Mouse (Mus musculus): Measurements from ENCODE around the gene Dok5. TPM values are rescaled to one million over a fixed set of nuclear protein-coding genes. Genes with fewer than 3 reads are reported as not detected.

Dok5 gene
- 0.59 TPM in 1 of 2 replicates, not detected in the other for polyA plus RNA-seq (2012; ENCODE audit: insufficient read depth, insufficient read length, missing spikeins)

- Histone ChIP-seq H3K4me3 (ENCODE audit: insufficient read depth, low read depth, low read length) (peak within 1 kb of the TSS; percentile 47), H3K27ac (replicated peaks; ENCODE audit: low read depth, low read length) (no peak within 1 kb of the TSS)
Observed at GRCm38 (mm10) chr2:170731632-170732561, at the start of gene Dok5. Gene Dok5 (plus strand): TSS chr2:170731807.

GRCm38 (mm10) chr2:170683385-170683784, 48.2 kb upstream of the Dok5 start:
- Histone ChIP-seq H3K4me1 (ENCODE audit: control insufficient read depth, insufficient read depth, insufficient read length, low read length) (no peaks in the 10 kb centered on the region), H3K27ac (replicated peaks; ENCODE audit: low read depth, low read length) (no peak overlapping the region), H3K4me3 (ENCODE audit: insufficient read depth, low read depth, low read length) (no peak overlapping the region)

More at GRCm38 (mm10) chr2:170731632-170732561, at the start of gene Dok5:
- H3K4me1 ChIP-seq (ENCODE audit: control insufficient read depth, insufficient read depth, insufficient read length, low read length), result no peaks in the 10 kb centered on the region

GRCm38 (mm10) chr2:170695071-170695936, 36.3 kb upstream of the Dok5 start:
- H3K4me1 ChIP-seq (ENCODE audit: control insufficient read depth, insufficient read depth, insufficient read length, low read length), result no peaks in the 10 kb centered on the region
- no peak overlapping the region for H3K4me3 ChIP-seq (ENCODE audit: insufficient read depth, low read depth, low read length)
- no peak overlapping the region for H3K27ac ChIP-seq (replicated peaks; ENCODE audit: low read depth, low read length)

- Histone ChIP-seq H3K4me1 (ENCODE audit: control insufficient read depth, insufficient read depth, insufficient read length, low read length) (no peaks in the 10 kb centered on the region), H3K4me3 (ENCODE audit: insufficient read depth, low read depth, low read length) (no peak overlapping the region), H3K27ac (replicated peaks; ENCODE audit: low read depth, low read length) (no peak overlapping the region)
Observed at GRCm38 (mm10) chr2:170695937-170696510, 35.6 kb upstream of the Dok5 start.

GRCm38 (mm10) chr2:170700471-170700870, 31.1 kb upstream of the Dok5 start:
- H3K4me3 ChIP-seq (ENCODE audit: insufficient read depth, low read depth, low read length), result no peak overlapping the region
- H3K27ac ChIP-seq (replicated peaks; ENCODE audit: low read depth, low read length), result no peak overlapping the region

GRCm38 (mm10) chr2:170706488-170706887, 25.1 kb upstream of the Dok5 start:
- no peaks in the 10 kb centered on the region for H3K4me1 ChIP-seq (ENCODE audit: control insufficient read depth, insufficient read depth, insufficient read length, low read length)
- no peak overlapping the region for H3K4me3 ChIP-seq (ENCODE audit: insufficient read depth, low read depth, low read length)
- no peak overlapping the region for H3K27ac ChIP-seq (replicated peaks; ENCODE audit: low read depth, low read length)

More at GRCm38 (mm10) chr2:170700471-170700870, 31.1 kb upstream of the Dok5 start:
- H3K4me1 ChIP-seq (ENCODE audit: control insufficient read depth, insufficient read depth, insufficient read length, low read length), result no peaks in the 10 kb centered on the region

- H3K4me3 ChIP-seq (ENCODE audit: insufficient read depth, low read depth, low read length), result no peak overlapping the region
- no peak overlapping the region for H3K27ac ChIP-seq (replicated peaks; ENCODE audit: low read depth, low read length)
Observed at GRCm38 (mm10) chr2:170707672-170708071, 23.9 kb upstream of the Dok5 start.

GRCm38 (mm10) chr2:170708901-170709300, 22.7 kb upstream of the Dok5 start:
- no peaks in the 10 kb centered on the region for H3K4me1 ChIP-seq (ENCODE audit: control insufficient read depth, insufficient read depth, insufficient read length, low read length)
- H3K27ac ChIP-seq (replicated peaks; ENCODE audit: low read depth, low read length), result no peak overlapping the region
- H3K4me3 ChIP-seq (ENCODE audit: insufficient read depth, low read depth, low read length), result no peak overlapping the region

More at GRCm38 (mm10) chr2:170707672-170708071, 23.9 kb upstream of the Dok5 start:
- no peaks in the 10 kb centered on the region for H3K4me1 ChIP-seq (ENCODE audit: control insufficient read depth, insufficient read depth, insufficient read length, low read length)

- H3K4me3 ChIP-seq (ENCODE audit: insufficient read depth, low read depth, low read length), result no peak overlapping the region
- H3K4me1 ChIP-seq (ENCODE audit: control insufficient read depth, insufficient read depth, insufficient read length, low read length), result no peaks in the 10 kb centered on the region
- H3K27ac ChIP-seq (replicated peaks; ENCODE audit: low read depth, low read length), result no peak overlapping the region
Observed at GRCm38 (mm10) chr2:170712658-170713285, 18.8 kb upstream of the Dok5 start.

- Histone ChIP-seq H3K4me1 (ENCODE audit: control insufficient read depth, insufficient read depth, insufficient read length, low read length) (no peaks in the 10 kb centered on the region), H3K27ac (replicated peaks; ENCODE audit: low read depth, low read length) (no peak overlapping the region), H3K4me3 (ENCODE audit: insufficient read depth, low read depth, low read length) (no peak overlapping the region)
Observed at GRCm38 (mm10) chr2:170720386-170720785, 11.2 kb upstream of the Dok5 start.

GRCm38 (mm10) chr2:170724136-170724535, 7.5 kb upstream of the Dok5 start:
- Histone ChIP-seq H3K4me1 (ENCODE audit: control insufficient read depth, insufficient read depth, insufficient read length, low read length) (no peaks in the 10 kb centered on the region), H3K27ac (replicated peaks; ENCODE audit: low read depth, low read length) (no peak overlapping the region), H3K4me3 (ENCODE audit: insufficient read depth, low read depth, low read length) (no peak overlapping the region)

GRCm38 (mm10) chr2:170724716-170725115, 6.9 kb upstream of the Dok5 start:
- Histone ChIP-seq H3K4me1 (ENCODE audit: control insufficient read depth, insufficient read depth, insufficient read length, low read length) (no peaks in the 10 kb centered on the region), H3K27ac (replicated peaks; ENCODE audit: low read depth, low read length) (no peak overlapping the region)

GRCm38 (mm10) chr2:170725796-170726195, 5.8 kb upstream of the Dok5 start:
- no peak overlapping the region for H3K27ac ChIP-seq (replicated peaks; ENCODE audit: low read depth, low read length)
- H3K4me1 ChIP-seq (ENCODE audit: control insufficient read depth, insufficient read depth, insufficient read length, low read length), result no peaks in the 10 kb centered on the region
- H3K4me3 ChIP-seq (ENCODE audit: insufficient read depth, low read depth, low read length), result no peak overlapping the region

More at GRCm38 (mm10) chr2:170724716-170725115, 6.9 kb upstream of the Dok5 start:
- no peak overlapping the region for H3K4me3 ChIP-seq (ENCODE audit: insufficient read depth, low read depth, low read length)

- Histone ChIP-seq H3K4me3 (ENCODE audit: insufficient read depth, low read depth, low read length) (no peak overlapping the region), H3K4me1 (ENCODE audit: control insufficient read depth, insufficient read depth, insufficient read length, low read length) (no peaks in the 10 kb centered on the region), H3K27ac (replicated peaks; ENCODE audit: low read depth, low read length) (no peak overlapping the region)
Observed at GRCm38 (mm10) chr2:170726996-170727710, 4.5 kb upstream of the Dok5 start.

All from brown adipose tissue, adult 24 weeks (tissue).